Mouse (Mus musculus) adrenal gland, adult 10 weeks (tissue): ENCODE results near the gene Os9. TPM values are rescaled to one million over a fixed set of nuclear protein-coding genes. Genes with fewer than 3 reads are reported as not detected.

Source experiments
- polyA plus RNA-seq: library from polyadenylated mRNA; stranded (reverse); fragments of 350-450 nt; fragmentation: Illumina TruSeq; extraction: RNeasy Lipid Tissue Mini Kit (QIAGEN cat#74804); gene quantifications from one replicate; pipeline ENCODE4 v1.2.3, GENCODE M21; 2014; ENCODE audit warnings: low read depth, low replicate concordance

Gene Os9
- polyA plus RNA-seq: 15.0 TPM

DNA sequence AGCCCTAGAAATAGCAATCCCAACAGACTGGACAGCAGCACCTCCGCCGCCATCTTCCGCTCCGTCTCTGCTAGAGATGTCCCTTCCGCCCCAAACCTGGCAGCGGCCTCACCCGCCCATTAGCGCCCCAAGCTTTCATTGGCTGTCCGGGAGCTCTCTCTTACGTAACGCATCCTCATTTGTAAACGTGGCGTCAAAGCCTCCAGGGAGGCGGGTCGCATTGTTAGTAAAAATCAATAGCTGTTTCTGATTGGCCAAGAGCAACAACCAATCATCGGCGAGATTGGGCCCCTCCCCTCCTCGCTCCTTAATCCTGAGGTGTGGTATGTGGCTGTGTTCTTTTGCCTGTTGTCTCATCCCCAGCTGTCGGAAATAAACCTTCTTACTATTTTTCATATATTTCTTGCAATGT is at the start of gene Os9:
Os9 (minus strand) TSS at position 66 of the 412 bp plus-strand sequence.

DNA sequence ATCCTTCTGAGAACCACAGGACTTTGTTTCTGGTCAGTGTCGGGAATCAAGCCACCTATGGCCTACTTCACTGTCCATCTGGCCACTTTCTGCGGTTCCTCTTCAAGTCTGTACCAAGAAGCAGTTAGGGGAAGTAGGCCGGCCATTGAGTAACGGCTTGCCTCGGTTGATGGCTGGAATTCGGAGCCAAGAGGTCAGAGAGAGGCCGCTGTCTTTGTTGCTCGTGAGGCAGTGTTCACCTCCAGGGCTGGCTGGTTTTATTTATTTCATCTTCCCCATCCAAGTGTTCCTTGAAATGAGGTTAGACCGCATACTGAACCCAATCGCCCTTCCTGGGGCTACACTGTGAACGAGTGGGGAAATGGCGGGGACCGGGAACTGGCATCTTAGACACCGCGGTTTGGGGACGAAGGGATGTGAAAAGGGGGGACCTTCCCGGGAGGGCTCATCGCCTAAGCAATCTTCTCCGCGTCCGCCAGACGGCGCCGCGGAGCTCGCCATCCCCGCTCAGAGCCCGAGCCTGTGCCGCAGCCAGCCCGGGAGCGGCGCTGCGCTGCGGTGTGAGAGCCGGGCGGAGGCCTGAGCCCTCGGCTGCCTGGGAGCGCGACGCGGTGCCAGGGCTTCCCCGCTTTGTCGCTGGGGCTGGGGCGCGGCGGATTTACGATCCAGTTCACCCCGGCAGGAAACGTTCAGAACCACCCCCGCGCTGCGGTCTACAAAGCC is 43.9 kb upstream of the Os9 start, which contains the start of gene B4galnt1:
B4galnt1 (plus strand) TSS at position 595 of the 723 bp plus-strand sequence.

GRCm38 (mm10) chr10:127075080-127075479 is 45.9 kb downstream of the Os9 start, which contains the start of gene Agap2:
TSS of gene Agap2 (plus strand) at chr10:127075284.

GRCm38 (mm10) chr10:127070190-127071121 is 50.5 kb downstream of the Os9 start, which contains the start of gene Tspan31:
TSS of gene Tspan31 (minus strand) at chr10:127070264.

DNA sequence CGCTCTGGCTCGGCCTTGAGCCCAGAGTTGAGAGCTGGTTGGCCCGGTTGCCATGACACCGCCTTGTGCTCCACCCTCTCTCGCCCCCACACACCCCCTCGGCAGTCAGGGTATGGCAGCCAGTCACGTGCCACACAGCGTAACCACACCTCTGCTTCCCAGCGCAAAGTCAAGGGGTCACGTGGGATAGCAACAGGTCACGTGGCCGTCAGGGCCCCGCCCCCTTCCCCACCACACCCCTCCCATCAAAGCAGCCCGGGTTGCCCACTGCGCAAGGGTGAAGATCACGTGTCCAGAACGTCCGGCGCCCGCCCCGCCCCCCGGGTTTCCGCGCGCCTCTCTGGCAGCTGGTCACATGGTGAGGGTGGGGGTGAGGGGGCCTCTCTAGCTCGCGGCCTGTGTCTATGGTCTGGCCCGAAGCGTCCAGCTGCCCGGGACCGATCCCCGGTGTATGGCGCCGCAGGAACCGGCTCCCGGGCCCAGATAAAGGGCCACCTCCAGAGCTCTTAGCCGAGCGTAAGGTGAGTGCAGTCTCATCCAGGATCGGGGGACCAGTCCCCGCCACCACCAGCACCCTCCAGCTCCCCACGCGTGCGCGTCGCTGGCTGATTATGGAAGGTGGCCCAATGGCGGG is 57.6 kb downstream of the Os9 start, which contains the start of gene Cdk4:
Cdk4 (plus strand) TSS at position 296 of the 634 bp plus-strand sequence.

DNA sequence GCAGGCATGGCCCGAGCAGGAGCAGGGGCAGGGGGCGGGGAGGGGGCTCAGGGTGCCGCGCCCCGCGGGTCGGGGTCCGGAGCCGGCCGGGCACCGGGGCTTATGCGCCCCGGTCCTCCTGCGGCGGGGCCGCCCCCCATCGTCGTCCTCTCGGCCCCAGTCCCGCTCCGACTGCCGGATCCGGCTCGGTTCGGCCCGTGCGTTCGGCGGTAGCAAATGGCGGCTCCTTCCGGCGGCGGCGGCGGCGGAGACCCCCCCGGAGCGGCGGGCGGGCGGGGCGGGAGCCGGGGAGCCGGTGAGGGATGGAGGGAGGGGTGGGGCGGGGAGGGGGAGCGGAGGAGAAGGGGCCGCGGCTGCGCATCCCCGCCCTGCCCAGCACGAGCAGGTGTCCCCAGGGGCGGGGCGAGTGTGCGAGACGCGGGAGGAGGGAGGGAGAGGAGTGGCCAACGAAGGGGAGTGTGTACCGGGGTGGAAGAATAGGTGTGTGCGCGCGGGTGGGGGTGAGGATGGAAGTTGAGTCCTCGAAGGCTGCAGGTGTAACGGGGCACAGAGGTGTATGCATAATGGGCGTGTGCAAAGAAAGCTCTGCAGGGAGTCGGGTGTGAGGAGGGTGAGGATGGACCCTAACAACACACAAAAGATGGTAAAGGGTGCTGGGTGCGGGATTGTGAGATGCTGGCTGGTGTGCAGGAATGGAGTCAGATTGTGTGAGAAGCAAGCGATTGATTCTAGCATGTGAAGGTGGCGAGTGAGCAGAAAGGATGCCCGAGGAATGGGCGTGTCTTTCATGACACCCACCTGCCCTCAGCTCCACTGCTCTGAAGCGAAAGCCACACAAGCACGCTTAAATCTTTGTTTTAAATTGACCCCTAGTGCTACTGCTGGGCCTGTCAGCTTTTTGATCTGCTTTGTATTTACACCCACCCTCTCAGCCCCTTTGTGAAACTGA is 60.7 kb downstream of the Os9 start, which contains the start of gene March9:
March9 (minus strand) TSS at position 217 of the 949 bp plus-strand sequence.

DNA sequence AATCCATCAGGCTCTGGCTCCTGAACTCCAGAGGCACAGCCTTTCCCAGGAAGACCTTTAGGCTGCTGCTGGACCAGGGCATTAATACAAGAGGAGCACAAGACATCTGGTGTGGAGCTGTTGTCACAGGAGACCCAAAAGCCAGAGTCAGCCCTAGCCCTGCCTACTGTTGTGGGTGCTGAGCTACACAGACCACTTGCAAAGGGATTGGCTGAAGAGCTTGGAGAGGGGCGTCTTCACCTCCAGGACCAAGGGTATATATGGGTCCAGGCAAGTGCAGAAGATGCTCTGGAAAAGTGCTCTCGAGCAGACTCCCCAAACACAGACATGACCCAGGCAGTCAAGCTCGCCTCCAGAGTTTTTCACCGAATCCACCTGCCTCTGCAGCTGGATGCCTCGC is 73.0 kb downstream of the Os9 start, which contains the start of gene Cyp27b1:
Cyp27b1 (plus strand) TSS at position 297 of the 400 bp plus-strand sequence.

Other genes with a start within 250 kb of the Os9 start
- 2.7 TPM for gene Atp23, start 219.8 kb downstream of the Os9 start, polyA plus RNA-seq
- 27.4 TPM for gene Ctdsp2, start 142.4 kb downstream of the Os9 start, polyA plus RNA-seq
- gene Avil, start 120.4 kb downstream of the Os9 start, polyA plus RNA-seq: not detected
- 13.6 TPM for gene Tsfm, start 90.3 kb downstream of the Os9 start, polyA plus RNA-seq
- 5.9 TPM for gene Mettl1, start 79.7 kb downstream of the Os9 start, polyA plus RNA-seq
- 0.29 TPM for gene Eef1akmt3, start 79.6 kb downstream of the Os9 start, polyA plus RNA-seq
- gene Cyp27b1, start 72.9 kb downstream of the Os9 start, polyA plus RNA-seq: not detected
- gene March9, start 60.9 kb downstream of the Os9 start, polyA plus RNA-seq: 2.4 TPM
- gene Cdk4, start 57.6 kb downstream of the Os9 start, polyA plus RNA-seq: 24.3 TPM
- gene Tspan31, start 50.9 kb downstream of the Os9 start, polyA plus RNA-seq: 92.2 TPM
- gene Agap2, start 45.8 kb downstream of the Os9 start, polyA plus RNA-seq: 0.35 TPM
- gene B4galnt1, start 44.1 kb upstream of the Os9 start, polyA plus RNA-seq: 0.47 TPM
- not detected for gene Slc26a10, start 59.5 kb upstream of the Os9 start, polyA plus RNA-seq
- gene Arhgef25, start 69.0 kb upstream of the Os9 start, polyA plus RNA-seq: 8.0 TPM
- 3.6 TPM for gene Dtx3, start 74.6 kb upstream of the Os9 start, polyA plus RNA-seq
- 18.3 TPM for gene Pip4k2c, start 90.5 kb upstream of the Os9 start, polyA plus RNA-seq
- 1.8 TPM for gene Kif5a, start 142.2 kb upstream of the Os9 start, polyA plus RNA-seq
- gene Dctn2, start 145.2 kb upstream of the Os9 start, polyA plus RNA-seq: 26.5 TPM
- gene Mbd6, start 167.9 kb upstream of the Os9 start, polyA plus RNA-seq: 2.2 TPM
- 18.8 TPM for gene Mars, start 190.7 kb upstream of the Os9 start, polyA plus RNA-seq
- gene Arhgap9, start 200.8 kb upstream of the Os9 start, polyA plus RNA-seq: 0.70 TPM
- not detected for gene Gli1, start 220.8 kb upstream of the Os9 start, polyA plus RNA-seq
- not detected for gene Inhbe, start 233.3 kb upstream of the Os9 start, polyA plus RNA-seq
- not detected for gene Inhbc, start 249.3 kb upstream of the Os9 start, polyA plus RNA-seq